Mouse (Mus musculus) liver, embryonic 13.5 days (tissue): ENCODE results near the gene Cd177. TPM values are rescaled to one million over a fixed set of nuclear protein-coding genes. Genes with fewer than 3 reads are reported as not detected.
"Not testable (repeated sequence)": the region's sequence is repeated elsewhere in the genome, so short reads cannot be mapped to it uniquely, and the experiment has no call there.

Experiments used
- ATAC-seq: fragments of 200-750 bp; cut with Nextera tagmentation; 2 replicates; pipeline ENCODE4 v1.8.0; 2017; ENCODE audit warnings: low read depth, mild to moderate bottlenecking, moderate number of reproducible peaks, moderate library complexity
- DNase-seq: peaks from one replicate; pipeline ENCODE4 v3.0.0; 2022
- H3K27ac ChIP-seq: fragments of 300-500 bp; sonication (generic); 2 replicates; pipeline ENCODE4 v1.5.1; 2015; ENCODE audit warnings: moderate library complexity, mild to moderate bottlenecking, inconsistent platforms
- H3K27me3 ChIP-seq: fragments of 300-500 bp; sonication (generic); 2 replicates; pipeline ENCODE4 v1.6.1; 2015; ENCODE audit warnings: mild to moderate bottlenecking, inconsistent platforms
- H3K36me3 ChIP-seq: fragments of 300-500 bp; sonication (generic); 2 replicates; pipeline ENCODE4 v1.6.1; 2015; ENCODE audit warnings: mild to moderate bottlenecking, inconsistent platforms
- H3K4me1 ChIP-seq: fragments of 300-500 bp; sonication (generic); replicated peaks from 2 replicates; pipeline ENCODE4 v1.6.1; 2015; ENCODE audit warnings: inconsistent platforms
- H3K4me2 ChIP-seq: fragments of 300-500 bp; sonication (generic); 2 replicates; pipeline ENCODE4 v1.6.1; 2015; ENCODE audit warnings: inconsistent platforms, mild to moderate bottlenecking, moderate library complexity
- H3K4me3 ChIP-seq: fragments of 300-500 bp; sonication (generic); replicated peaks from 2 replicates; pipeline ENCODE4 v1.5.1; 2015; ENCODE audit warnings: mild to moderate bottlenecking, inconsistent platforms
- H3K9ac ChIP-seq: fragments of 300-500 bp; sonication (generic); 2 replicates; pipeline ENCODE4 v1.6.1; 2015; ENCODE audit warnings: mild to moderate bottlenecking, inconsistent platforms
- H3K9me3 ChIP-seq: fragments of 300-500 bp; sonication (generic); replicated peaks from 2 replicates; pipeline ENCODE4 v1.6.1; 2016; ENCODE audit warnings: inconsistent platforms
- WGBS: fragments of 180-500 bp; shearing (Covaris S2); methylation state at CpG from one replicate; pipeline ENCODE4 v1.1.7; 2015; ENCODE audit not compliant: insufficient replicate concordance; 5-methylcytosine and 5-hydroxymethylcytosine counted together
- polyA plus RNA-seq: library from polyadenylated mRNA; unstranded; fragments of >200 nt; fragmentation: Nextera tagmentation; extraction: Ambion mirVana; gene quantifications from 2 replicates; pipeline ENCODE4 v1.2.1, GENCODE M21; 2015

The Cd177 gene
- 0.71 and 1.0 TPM in 2 replicates for polyA plus RNA-seq

- H3K27ac ChIP-seq = no peak within 1 kb of the TSS
- 61% methylated on average over 6 of the region's 6 CpGs for WGBS
Measured at GRCm38 (mm10) chr7:24760211-24760610, at the start of gene Cd177. Gene Cd177, minus strand, starts transcription at chr7:24760311.

GRCm38 (mm10) chr7:24809041-24809440, 48.9 kb upstream of the Cd177 start:
- no peak for DNase-seq
- ATAC-seq = no peak
- WGBS = 31% methylated on average over 2 of the region's 2 CpGs
- H3K27me3 ChIP-seq = peaks cover 3% of the 10 kb centered on the region; the same call in 1 of the 2 replicates
- no peak overlapping the region for H3K9ac ChIP-seq
- no peak overlapping the region for H3K27ac ChIP-seq
- no peak overlapping the region for H3K4me3 ChIP-seq
- H3K4me1 ChIP-seq = no peaks in the 10 kb centered on the region
- H3K4me2 ChIP-seq = no peak overlapping the region
- H3K9me3 ChIP-seq = no peaks in the 10 kb centered on the region
- no peaks in the 10 kb centered on the region for H3K36me3 ChIP-seq

More at GRCm38 (mm10) chr7:24760211-24760610, at the start of gene Cd177:
- no peaks in the 10 kb centered on the region for H3K36me3 ChIP-seq
- no peaks in the 10 kb centered on the region for H3K4me1 ChIP-seq
- DNase-seq = no peak
- no peak within 1 kb of the TSS for H3K4me2 ChIP-seq
- H3K9ac ChIP-seq = no peak within 1 kb of the TSS
- H3K4me3 ChIP-seq = no peak within 1 kb of the TSS
- H3K27me3 ChIP-seq = no peaks in the 10 kb centered on the region
- H3K9me3 ChIP-seq = no peaks in the 10 kb centered on the region
- ATAC-seq = no peak

DNA sequence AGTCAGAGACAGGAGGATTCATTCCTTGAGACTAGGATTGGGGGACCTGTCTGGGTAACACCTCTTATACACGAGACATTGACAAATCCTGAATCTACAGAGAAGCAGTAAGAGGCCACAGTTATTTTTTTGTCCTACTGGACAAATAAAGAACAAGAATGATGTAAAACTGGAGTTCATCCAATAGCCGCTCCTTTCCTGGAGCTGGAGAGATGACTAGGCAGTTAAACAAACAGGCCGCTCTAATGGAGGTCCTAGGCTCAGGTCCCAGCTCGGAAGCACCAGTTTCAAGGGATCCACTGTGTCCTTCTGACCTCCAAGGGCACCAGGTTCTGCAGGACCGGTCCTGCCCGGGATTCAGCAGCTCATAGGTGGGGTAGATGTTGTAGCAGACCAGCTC, 44.7 kb upstream of the Cd177 start:
- WGBS = 48% methylated on average over 6 of the region's 6 CpGs

DNA sequence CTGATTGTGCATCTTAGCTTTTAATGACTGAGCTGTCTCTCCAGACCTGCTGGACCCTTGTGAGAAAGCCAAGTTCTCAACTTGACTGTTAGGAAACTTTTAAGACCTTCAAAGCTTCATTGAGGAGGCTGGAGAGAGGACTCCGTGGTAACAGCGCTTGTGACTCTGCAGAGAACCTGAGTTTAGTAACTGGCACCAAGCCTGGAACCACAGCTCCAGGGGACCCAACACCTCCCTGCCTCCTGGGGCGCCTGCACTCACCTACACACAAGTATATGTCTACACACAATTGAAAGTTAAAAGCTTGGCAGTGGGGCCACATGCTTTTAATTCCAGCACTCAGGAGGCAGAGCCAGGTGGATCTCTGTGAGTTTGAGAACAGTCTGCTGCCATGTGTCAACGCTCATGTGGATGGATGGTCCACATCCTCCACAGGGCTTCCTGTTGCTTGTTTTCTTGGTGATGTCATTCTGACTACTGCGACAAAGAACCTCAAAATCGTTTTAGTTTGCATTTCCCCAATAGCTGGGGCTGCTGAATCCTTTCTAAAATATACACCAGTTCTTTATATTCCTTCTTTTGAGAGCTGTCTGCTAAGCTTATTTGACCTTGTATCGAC, 42.1 kb upstream of the Cd177 start:
- Histone ChIP-seq H3K36me3 (no peaks in the 10 kb centered on the region), H3K4me1 (no peaks in the 10 kb centered on the region), H3K9me3 (no peaks in the 10 kb centered on the region), H3K4me2 (no peak overlapping the region), H3K27me3 (no peaks in the 10 kb centered on the region), H3K4me3 (no peak overlapping the region), H3K27ac (no peak overlapping the region), H3K9ac (no peak overlapping the region)
- ATAC-seq (no peak), DNase-seq (no peak)
- 33% methylated on average over 7 of the region's 7 CpGs for WGBS

More for the DNA sequence above, 44.7 kb upstream of the Cd177 start:
- ATAC-seq = no peak
- H3K27me3 ChIP-seq = peaks cover 1% of the 10 kb centered on the region; the same call in 1 of the 2 replicates
- no peak overlapping the region for H3K9ac ChIP-seq
- H3K36me3 ChIP-seq = no peaks in the 10 kb centered on the region
- H3K9me3 ChIP-seq = no peaks in the 10 kb centered on the region
- no peak overlapping the region for H3K4me2 ChIP-seq
- H3K27ac ChIP-seq = no peak overlapping the region
- no peak overlapping the region for H3K4me3 ChIP-seq
- no peaks in the 10 kb centered on the region for H3K4me1 ChIP-seq
- DNase-seq = no peak

- Histone ChIP-seq H3K4me3 (no peak overlapping the region), H3K27me3 (no peaks in the 10 kb centered on the region), H3K4me1 (no peaks in the 10 kb centered on the region), H3K9me3 (no peaks in the 10 kb centered on the region), H3K36me3 (no peaks in the 10 kb centered on the region), H3K9ac (no peak overlapping the region), H3K27ac (no peak overlapping the region), H3K4me2 (no peak overlapping the region)
- DNase-seq (no peak), ATAC-seq (no peak)
- WGBS = 77% methylated on average over 1 of the region's 1 CpGs
Measured at GRCm38 (mm10) chr7:24797918-24798317, 37.8 kb upstream of the Cd177 start.

DNA sequence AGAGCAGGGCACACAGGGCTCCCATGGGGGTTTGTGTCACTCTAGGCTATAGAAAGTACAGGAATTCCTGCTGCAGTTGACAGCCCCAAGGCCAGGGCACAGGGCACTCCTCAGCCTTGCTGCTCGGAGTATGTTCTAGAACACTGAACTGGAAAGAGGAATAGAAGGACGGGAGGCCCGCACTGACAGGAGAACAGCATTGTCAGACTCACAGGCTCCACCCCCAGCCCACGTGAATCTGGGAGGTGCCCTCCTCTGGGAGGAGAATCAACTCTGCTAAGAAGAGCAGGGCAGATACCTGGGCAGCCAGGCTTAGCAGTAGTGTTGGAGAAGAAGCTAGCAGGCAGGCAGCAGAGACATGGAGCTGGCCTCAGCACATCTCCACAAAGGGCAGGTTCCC, 16.8 kb upstream of the Cd177 start, which contains the start of gene Ceacam10:
Gene Ceacam10, plus strand, starts transcription at position 289 of the 400 bp plus-strand sequence.
- not testable (repeated sequence) for H3K4me1 ChIP-seq, H3K9me3 ChIP-seq, H3K27me3 ChIP-seq, H3K4me2 ChIP-seq, H3K4me3 ChIP-seq, H3K27ac ChIP-seq, ATAC-seq, DNase-seq, H3K36me3 ChIP-seq, H3K9ac ChIP-seq
- 32% methylated on average over 4 of the region's 4 CpGs for WGBS

DNA sequence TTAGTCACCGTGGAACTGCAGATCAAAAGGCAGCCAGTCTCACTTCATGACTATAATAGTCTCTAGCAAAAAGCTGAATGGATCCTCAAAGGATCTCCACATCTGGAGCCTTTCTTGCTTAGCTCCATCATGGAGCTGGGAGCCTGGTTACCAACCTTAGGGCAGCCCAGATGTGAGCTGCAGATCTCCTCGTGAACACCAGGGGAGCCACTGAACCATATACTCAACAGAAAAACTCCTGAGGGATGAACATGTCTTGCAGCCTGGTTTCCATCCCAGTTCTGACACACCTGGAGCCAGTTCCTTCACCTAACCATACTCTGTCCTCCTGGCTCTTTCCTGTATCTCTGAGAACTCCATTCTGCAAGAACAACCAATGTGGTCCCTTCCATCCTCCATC, 16.0 kb upstream of the Cd177 start:
- no peak overlapping the region for H3K4me2 ChIP-seq
- H3K4me1 ChIP-seq = no peaks in the 10 kb centered on the region
- H3K9ac ChIP-seq = no peak overlapping the region
- no peak overlapping the region for H3K4me3 ChIP-seq
- H3K36me3 ChIP-seq = no peaks in the 10 kb centered on the region
- WGBS = 48% methylated on average over 2 of the region's 2 CpGs
- H3K27me3 ChIP-seq = no peaks in the 10 kb centered on the region
- DNase-seq = no peak
- no peak overlapping the region for H3K27ac ChIP-seq
- H3K9me3 ChIP-seq = no peaks in the 10 kb centered on the region
- no peak for ATAC-seq

DNA sequence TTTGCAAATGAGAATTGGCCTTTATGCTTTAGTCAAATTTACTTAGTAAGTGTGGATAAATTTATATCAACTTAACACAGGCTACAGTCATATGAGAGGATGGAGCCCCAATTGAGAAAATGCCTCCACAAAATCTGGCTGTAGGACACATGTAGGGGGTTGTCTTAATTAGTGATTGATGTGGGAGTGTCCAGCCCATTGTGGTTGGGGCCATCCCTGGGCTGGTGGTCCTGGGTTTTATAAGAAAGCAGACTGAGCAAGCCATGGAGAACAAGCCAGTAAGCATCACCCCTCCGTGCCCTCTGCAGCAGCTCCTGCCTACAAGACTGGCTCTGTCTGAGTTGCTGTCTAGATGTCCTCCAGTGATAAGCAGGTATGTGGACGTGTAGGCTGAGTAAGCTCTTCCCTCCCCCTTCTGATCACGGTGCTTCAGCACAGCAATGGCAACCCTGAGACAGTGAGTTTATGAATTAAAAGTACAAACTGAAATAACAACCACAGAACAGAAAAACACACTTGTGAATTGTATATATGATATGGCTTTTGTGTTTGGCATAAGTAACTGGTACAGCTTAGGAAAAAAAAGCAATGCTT, 13.9 kb upstream of the Cd177 start:
- no peak overlapping the region for H3K4me3 ChIP-seq
- H3K9me3 ChIP-seq = no peaks in the 10 kb centered on the region
- no peak for ATAC-seq
- no peak for DNase-seq
- no peak overlapping the region for H3K9ac ChIP-seq
- no peak overlapping the region for H3K4me2 ChIP-seq
- no peaks in the 10 kb centered on the region for H3K36me3 ChIP-seq
- no peaks in the 10 kb centered on the region for H3K4me1 ChIP-seq
- no peak overlapping the region for H3K27ac ChIP-seq
- 35% methylated on average over 3 of the region's 3 CpGs for WGBS
- no peaks in the 10 kb centered on the region for H3K27me3 ChIP-seq

DNA sequence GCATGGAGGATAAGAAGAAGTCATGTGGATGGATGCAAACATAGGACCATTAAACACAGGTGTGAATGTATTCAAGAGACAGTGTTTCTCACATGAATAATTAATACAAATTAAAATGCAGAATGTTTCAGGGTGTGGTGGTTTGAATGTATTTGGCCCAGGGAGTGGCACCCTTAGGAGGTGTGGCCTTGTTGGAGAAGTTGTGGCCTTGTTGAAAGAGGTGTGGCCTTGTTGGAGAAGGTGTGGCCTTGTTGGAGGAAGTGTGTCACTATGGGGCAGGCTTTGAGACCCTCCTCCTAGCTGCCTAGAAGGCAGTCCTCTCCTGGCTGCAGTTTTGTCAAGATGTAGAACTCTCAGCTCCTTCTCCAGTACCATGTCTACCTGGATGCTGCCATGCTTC, 11.2 kb upstream of the Cd177 start:
- no peak overlapping the region for H3K9ac ChIP-seq
- H3K4me1 ChIP-seq = no peaks in the 10 kb centered on the region
- no peaks in the 10 kb centered on the region for H3K36me3 ChIP-seq
- no peaks in the 10 kb centered on the region for H3K27me3 ChIP-seq
- DNase-seq = no peak
- H3K4me2 ChIP-seq = no peak overlapping the region
- no peak overlapping the region for H3K4me3 ChIP-seq
- no peak overlapping the region for H3K27ac ChIP-seq
- no peak for ATAC-seq
- H3K9me3 ChIP-seq = no peaks in the 10 kb centered on the region

DNA sequence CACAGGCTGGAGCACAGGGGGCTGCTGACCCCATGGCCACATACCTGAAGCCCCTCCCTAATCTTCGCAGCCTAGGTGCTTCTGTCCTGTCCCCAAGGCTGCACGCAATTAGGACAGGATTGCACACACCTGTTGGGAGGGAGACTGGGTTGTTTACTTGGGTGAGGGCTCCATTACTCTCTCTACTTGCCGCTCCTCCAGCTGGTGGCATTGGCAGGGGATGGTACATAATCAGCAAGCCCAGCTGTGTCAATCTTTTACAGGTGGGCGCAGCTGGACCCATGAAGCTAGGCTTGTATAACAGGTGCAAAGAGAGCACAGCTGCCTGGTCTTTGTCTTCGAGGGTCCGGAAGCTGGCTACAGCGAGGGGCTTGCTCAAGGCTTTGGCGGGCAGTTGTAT, 2.5 kb upstream of the Cd177 start:
- no peak for ATAC-seq
- H3K27me3 ChIP-seq = no peaks in the 10 kb centered on the region
- H3K9me3 ChIP-seq = no peaks in the 10 kb centered on the region
- DNase-seq = no peak
- no peak overlapping the region for H3K4me3 ChIP-seq
- no peaks in the 10 kb centered on the region for H3K4me1 ChIP-seq
- no peak overlapping the region for H3K9ac ChIP-seq
- H3K36me3 ChIP-seq = no peaks in the 10 kb centered on the region
- H3K4me2 ChIP-seq = no peak overlapping the region
- no peak overlapping the region for H3K27ac ChIP-seq
- 77% methylated on average over 8 of the region's 8 CpGs for WGBS

DNA sequence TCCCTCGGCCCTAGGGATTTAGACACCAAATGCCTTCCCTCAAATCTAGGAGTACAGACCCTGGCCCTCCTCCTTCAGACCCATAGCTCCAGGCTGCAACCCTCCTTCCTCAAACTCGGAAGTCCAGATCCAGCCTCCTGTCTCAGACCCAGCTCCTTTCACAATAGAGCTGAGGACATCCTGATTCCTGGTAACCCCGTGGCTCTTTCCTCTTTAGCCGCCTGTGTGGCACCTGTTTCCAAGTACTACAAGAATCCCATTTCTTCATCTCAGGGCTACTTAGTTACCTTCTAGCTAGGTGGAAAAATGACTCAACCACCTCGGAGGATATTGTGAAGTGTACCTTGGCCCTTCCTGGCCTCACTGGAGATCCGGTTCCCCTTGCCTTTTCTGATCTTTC, 1.1 kb upstream of the Cd177 start:
- Histone ChIP-seq H3K27me3 (no peaks in the 10 kb centered on the region), H3K4me3 (no peak overlapping the region), H3K27ac (no peak overlapping the region), H3K9ac (no peak overlapping the region), H3K4me2 (no peak overlapping the region), H3K36me3 (no peaks in the 10 kb centered on the region), H3K4me1 (no peaks in the 10 kb centered on the region), H3K9me3 (no peaks in the 10 kb centered on the region)
- ATAC-seq = no peak
- no peak for DNase-seq
- 41% methylated on average over 6 of the region's 6 CpGs for WGBS

DNA sequence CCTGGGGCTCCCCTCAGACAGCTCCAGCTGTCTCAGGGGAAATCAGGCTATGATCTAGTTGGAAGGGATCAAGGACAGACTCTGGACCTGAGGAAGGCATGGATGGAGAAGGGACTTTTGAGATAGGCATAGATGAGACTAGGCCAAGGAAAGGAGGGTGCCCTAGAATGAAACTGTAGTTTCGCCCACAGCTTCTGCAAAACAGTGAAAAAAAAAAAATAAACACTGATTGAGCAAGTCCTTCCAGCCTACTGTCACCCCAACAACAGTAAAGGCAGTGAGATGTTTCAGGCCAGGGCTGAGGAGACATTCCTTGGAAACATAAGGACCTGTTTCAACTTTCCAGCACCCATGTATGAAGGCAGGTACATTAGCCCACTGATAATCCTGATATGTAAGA, 1.6 kb downstream of the Cd177 start:
- Histone ChIP-seq H3K4me2 (no peak overlapping the region), H3K4me3 (no peak overlapping the region), H3K36me3 (no peaks in the 10 kb centered on the region), H3K27ac (no peak overlapping the region), H3K27me3 (no peaks in the 10 kb centered on the region), H3K9ac (no peak overlapping the region), H3K9me3 (no peaks in the 10 kb centered on the region), H3K4me1 (no peaks in the 10 kb centered on the region)
- no peak for DNase-seq
- no peak for ATAC-seq
- 42% methylated on average over 1 of the region's 1 CpGs for WGBS
